Mouse (Mus musculus) ES-Bruce4 (cell line): ENCODE results near the gene Otulinl.

Experiments used
- CTCF ChIP-seq: IDR thresholded peaks from one replicate; pipeline ENCODE4 v1.8.1; 2011; ENCODE audit warnings: low read depth, low read length
- EP300 ChIP-seq: IDR thresholded peaks from 2 replicates; pipeline ENCODE4 v1.6.1; 2011; ENCODE audit warnings: low read depth, low read length; ENCODE audit not compliant: insufficient read depth
- POLR2A ChIP-seq: IDR thresholded peaks from one replicate; pipeline ENCODE4 v1.8.1; 2011; ENCODE audit warnings: low read length; ENCODE audit not compliant: insufficient read depth

DNA sequence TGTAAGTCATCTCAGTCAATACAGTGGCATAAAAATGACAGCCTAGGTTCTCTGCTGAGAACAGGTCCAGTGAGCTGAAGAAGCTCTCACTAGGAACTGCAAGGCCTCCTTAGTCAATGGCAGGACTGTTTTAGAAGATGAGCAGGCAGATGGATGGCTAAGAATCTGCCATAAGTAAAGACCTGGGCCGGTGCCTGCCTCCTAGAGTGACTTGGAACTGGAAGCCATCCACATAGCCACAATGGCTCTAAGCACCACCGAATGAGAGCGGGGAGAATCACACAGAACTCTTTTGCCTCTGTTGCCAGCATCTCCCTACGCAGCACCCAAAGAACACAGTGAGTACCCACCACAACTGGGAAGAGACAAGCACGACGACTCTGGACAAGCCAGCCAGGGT is 3.6 kb downstream of the Otulinl start:
- no peak for TF ChIP-seq EP300
- no peak for TF ChIP-seq POLR2A
- TF ChIP-seq CTCF = no peak
